Mouse (Mus musculus): ENCODE measurements around the gene Hyal3.

Hyal3 gene

DNA sequence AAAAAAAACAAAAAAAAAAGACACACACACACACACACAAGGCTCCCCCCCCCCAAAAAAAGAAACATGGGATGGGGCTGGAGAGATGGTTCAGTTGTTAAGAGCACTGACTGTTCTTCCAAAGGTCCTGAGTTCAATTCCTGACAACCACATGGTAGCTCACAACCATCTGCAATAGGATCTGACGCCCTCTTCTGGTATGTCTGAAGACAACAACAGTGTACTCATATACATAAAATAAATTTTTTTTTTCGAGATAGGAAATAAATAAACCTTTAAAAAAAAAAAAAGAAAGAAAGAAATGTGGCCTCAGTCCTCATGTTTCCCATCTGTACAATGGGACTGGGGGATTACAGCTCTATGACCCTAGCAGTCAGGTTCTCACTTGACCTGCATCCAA is 36.8 kb downstream of the Hyal3 start:
- DNase-seq (ENCODE audit: low spot score), result no peak

- no peak for DNase-seq (ENCODE audit: low spot score)
Observed at GRCm38 (mm10) chr9:107618098-107618497, 37.5 kb downstream of the Hyal3 start.

DNA sequence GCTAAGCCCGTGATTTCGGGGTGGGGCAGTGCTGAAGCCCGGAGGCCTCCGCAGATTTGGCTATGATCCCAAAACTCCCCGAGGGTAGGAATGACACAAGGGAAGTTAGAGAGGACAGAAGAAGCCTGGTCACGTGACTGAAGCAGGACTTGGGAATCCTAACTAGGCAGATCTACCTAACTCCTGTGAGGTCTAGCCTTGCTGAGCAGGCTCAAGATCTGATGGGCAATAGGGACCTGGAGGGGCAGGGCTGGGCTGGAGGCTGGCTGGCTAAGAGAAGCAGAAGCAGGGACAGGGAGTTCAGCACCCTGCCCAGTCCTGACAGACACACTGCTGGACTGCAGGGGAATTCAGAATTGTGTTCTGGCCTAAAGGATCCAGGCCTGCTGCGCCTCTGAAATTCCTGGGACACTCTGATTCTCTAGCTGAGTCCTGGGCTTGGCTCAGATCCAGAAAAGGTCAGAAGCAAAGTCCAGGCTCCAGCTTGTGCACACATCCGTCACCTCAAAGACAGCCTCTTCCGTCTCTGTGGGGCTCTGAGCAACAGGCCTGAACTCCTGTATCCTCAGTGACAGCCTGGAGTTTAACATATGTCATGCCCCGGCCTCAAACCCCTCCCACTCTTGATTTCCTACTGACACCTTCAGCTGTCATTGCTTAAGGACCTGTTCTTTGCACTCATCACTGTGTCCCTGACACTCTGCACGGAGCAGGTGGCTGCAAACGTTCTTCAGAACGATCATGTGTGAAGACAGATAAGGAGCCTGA is 38.3 kb downstream of the Hyal3 start:
- peak; percentile 88 for DNase-seq (ENCODE audit: low spot score)

DNA sequence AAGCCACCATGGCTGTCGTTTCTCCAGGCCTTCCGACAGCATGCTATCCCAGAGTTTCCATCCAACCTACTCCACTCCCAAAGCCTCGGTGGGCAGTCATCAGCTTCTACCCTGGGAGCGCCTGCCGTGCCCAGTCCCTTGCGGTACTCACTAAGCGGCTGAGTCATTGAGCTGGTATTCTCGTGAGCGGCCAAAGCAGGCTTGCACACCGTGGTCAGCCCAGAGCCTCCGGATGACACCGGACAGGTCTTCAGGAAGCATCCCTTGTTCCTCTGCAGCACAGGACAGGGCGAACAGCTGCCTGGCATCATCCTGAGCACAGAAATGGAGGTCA is 38.9 kb downstream of the Hyal3 start:
- no peak for DNase-seq (ENCODE audit: low spot score)

- DNase-seq (ENCODE audit: low spot score), result no peak
Observed at GRCm38 (mm10) chr9:107620954-107621353, 40.3 kb downstream of the Hyal3 start.

GRCm38 (mm10) chr9:107624539-107624938 is 43.9 kb downstream of the Hyal3 start:
- no peak for DNase-seq (ENCODE audit: low spot score)

GRCm38 (mm10) chr9:107624951-107625350 is 44.3 kb downstream of the Hyal3 start:
- DNase-seq (ENCODE audit: low spot score), result no peak

DNA sequence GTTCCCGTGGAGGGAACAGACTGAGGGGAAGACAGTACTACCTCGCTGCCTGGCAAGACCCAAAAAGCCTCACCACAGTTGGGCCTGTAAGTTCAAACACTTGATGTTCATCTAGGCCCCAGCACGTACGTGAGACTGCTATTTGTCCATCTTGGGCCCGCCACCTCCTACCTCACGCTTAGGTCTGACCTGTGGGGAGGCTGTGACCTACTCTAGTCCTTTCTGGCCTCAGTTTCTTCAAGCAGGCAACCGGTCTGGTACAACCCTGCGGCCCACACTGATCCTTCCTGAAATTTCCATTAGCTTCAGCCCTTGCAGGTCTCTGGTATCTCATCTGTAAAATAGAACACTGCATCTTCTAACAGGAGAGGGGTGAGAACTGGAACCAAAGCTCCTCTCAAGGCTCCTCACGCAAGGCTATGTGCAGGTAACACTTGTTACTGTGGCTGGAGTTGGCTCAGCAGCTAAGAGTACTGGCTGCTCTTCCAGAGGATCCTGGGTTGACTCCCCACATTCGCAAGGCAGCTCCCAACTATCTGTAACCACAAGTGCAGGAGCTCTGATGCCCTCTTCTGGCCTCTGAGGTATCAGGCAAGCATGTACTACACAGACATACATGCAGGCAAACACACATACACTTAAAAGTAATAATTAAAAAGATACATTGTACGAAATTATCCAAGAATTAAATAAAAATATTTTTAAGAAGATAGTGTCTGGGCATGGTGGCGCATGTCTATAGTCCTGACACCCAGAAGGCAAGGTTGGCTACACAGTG is 44.9 kb downstream of the Hyal3 start:
- no peak for DNase-seq (ENCODE audit: low spot score)

DNA sequence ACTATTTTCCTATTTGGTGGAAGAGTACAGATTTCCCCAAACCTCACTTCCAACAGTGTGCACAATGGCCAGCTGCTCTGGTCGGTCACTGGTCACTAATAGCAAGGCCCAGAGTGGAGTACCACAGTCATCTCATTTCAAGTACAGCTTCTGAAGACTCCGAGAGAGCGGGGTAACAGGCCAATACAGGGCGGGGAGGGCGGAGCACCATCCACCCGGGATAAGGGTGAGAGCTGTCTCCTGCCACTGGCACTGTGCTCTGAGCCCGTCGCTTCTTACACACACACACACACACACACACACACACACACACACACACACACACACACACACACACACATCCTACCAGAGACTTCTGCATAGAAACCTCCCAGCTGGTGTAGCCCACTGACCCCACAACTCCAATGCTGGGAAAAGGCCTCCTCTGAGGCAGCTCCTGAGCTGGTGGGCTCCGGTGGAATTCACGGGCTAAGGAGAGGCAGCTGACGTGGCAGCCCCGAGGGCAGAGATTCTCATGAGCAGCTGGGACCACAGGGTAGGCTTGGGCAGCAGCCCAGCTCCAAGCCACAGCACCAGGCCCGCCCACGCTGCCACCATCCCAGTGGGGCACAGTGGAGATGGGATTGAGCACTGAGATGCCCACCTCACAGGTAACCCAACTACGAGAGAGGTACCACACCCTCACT is 45.7 kb downstream of the Hyal3 start:
- DNase-seq (ENCODE audit: low spot score), result no peak

- DNase-seq (ENCODE audit: low spot score), result peak; percentile 81
Observed at GRCm38 (mm10) chr9:107626844-107627277, 46.2 kb downstream of the Hyal3 start.

DNA sequence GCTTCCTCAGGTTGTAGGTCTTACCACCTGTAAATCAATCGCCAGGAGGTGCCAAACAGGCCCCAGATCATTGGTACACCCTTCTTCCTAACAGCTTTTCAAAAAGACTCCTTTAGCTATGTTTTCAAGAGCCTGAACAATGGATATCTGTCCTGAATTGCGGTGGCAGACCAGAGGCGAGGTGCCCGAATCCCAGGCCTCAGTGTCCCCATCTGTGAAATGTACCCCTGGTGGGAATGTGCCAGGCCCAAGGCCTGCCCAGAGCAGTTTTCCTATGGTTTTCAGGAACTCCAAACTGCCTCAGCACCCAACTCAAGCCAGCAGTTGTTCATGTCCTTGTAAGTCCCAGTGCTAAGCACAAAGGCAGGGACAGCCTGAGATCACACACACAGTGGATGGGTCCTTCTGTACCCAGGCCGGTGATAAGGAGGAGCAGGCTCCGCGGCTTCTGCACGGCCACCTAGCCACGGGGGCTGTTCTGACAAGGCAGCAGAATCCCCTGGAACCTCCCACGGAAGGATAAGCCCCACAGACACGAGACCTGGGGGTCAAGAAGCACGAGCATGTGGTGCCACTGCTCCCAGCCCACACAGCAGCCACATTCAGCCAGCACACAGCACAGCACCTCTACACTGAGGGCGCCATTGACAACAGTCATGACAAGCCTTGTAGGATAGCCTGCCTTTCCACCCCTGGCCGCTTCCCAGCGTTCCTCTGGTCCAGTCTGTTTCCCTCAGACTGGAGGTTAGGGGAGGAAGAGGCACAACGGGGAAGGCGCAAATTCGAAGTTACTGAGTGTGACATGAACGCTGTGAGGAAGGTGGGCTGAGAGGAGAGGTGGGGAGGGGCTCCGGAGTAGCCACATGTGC is 47.0 kb downstream of the Hyal3 start:
- DNase-seq (ENCODE audit: low spot score), result no peak

DNA sequence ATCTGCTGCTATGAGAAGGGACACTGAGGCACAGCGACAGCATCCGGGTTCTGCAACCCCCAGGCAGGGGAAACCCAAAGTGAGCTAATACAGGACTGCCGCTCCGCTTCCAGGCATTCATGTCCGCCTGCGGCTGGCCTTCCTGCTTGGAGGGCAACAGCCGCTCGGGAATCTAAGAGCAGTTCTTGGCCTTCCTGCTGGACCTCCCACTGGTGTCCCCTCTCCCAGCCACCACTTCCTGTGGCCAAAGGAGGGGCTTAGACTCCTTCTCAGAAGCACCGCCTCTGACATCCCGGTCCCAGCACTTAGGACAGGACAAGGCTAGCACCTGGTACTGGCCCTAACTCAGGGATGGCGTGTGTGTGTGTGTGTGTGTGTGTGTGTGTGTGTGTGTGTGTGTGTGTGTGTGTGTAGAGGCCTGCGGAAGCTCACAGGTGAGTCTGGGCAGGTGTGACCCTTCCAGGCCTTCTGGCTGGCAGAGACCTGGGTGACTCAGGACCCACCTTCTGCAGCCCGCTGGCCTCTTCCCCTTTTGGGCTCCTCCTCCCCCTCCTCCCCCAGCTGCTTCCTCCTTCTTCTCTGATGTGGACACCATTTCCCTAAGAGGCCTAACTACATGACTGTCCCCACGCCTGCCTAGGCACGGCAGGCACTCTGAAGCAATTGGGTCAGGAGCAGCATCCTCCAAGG is 48.2 kb downstream of the Hyal3 start:
- no peak for DNase-seq (ENCODE audit: low spot score)

DNA sequence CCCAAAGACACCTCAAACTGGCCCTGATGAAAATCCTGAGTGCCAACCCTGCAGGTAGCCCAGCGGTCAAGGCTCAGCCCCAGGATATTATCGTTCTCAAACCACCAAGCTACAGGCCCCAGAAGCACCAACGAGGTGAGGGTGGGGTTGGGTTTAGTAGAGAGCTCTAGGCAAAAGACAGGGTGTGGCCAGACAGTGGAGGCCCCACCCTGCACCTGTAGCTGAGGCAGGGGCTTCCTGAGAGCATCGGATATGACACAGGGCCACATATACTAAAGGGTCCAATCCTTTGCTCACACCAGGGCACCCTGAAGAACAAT is 48.8 kb downstream of the Hyal3 start:
- no peak for DNase-seq (ENCODE audit: low spot score)

DNA sequence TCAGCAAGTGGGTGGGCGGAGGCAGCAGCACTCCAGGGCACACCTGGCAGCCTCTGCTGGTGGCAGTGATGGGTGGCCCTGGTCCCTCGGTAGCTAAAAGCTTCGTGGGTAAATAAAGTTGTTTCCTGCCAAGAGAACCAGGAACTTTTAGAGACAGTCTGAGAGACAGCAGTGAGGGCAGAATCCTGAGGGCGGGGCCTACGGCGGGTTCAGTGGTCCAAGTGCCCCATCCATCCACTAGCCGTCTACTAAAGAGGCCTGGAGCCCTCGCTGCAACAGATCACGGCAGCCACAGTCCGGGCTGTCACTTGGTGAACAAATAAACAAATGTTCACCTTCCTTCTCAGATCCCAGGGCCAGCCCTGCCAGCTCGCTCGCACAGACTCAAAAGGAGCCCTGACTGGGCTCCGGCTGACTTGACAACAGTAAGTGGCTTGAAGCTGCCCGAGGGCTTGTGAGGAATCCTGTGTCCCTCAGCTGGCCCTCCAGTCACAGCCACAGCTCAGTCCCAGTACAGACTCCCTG is 49.3 kb downstream of the Hyal3 start:
- DNase-seq (ENCODE audit: low spot score), result no peak

DNA sequence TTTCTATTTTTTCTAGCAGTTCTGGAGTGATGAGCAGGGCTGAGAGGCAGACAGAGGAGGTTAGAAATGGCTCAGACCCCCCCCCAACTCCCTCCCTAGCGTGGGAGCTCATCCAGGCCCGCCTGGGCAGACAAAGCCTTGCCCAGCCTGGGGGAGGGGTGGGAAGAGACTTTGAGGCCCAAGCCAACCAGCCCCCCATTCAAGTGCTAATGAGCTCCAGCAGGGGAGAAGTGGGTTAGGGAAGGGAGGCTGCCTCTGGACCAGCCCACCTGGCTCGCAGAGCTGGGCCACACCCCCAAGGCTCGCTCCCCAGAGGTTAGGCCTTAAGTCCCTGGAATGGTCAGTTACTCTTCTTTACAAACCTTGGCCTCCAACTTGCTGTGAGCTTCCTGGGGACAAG is 50.0 kb downstream of the Hyal3 start:
- DNase-seq (ENCODE audit: low spot score), result no peak

DNA sequence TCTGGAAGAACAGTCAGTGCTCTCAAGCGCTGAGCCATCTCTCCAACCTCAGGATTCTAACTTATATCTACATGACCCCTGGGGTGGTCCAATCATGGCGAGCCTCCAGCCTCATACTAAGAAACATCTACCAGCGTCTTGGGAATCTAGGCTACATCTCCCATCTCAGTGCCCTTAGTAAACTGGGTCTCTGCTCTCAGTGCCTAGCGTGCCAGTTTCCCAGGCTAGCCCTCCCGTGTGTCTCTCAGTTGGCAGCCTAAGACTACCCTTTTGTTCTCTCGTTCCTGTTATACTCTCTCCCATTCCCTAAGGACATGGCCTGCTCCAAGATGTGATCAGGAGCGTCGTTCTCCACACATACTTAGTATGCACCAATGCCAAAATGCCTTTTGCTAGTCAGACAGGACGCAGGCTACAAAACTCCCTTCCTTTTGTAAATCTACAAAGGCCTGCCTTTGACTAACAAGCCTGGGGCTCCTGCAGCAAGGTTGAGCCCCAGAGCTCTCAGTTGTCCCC is 50.8 kb downstream of the Hyal3 start:
- no peak for DNase-seq (ENCODE audit: low spot score)

DNA sequence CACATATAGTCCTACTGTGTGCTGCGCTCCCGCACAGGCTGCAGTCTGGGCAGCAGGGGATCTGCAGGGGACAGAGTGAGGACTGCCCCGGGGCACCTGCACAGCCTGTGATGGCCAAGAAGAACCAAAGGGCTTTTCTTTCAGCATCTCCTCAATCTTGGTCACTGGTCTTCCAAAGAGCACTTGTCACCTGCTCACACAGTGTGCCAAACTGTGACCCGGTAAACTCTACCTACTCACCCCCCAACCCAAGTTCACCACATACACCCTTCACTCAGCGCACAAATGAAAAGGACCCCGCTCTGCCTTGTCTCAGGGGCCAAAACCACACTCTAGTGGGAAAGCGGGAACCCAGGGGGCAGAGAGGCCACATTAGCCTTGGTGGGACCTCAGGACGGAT is 51.2 kb downstream of the Hyal3 start:
- DNase-seq (ENCODE audit: low spot score), result no peak

GRCm38 (mm10) chr9:107632478-107632877 is 51.9 kb downstream of the Hyal3 start:
- no peak for DNase-seq (ENCODE audit: low spot score)

GRCm38 (mm10) chr9:107633091-107633660 is 52.6 kb downstream of the Hyal3 start:
- peak; percentile 87 for DNase-seq (ENCODE audit: low spot score)

GRCm38 (mm10) chr9:107633661-107634405 is 53.2 kb downstream of the Hyal3 start:
- DNase-seq (ENCODE audit: low spot score), result peak; percentile 66
